Mouse (Mus musculus): ENCODE measurements around the gene Hectd4. TPM values are rescaled to one million over a fixed set of nuclear protein-coding genes. Genes with fewer than 3 reads are reported as not detected.

Gene Hectd4
- polyA plus RNA-seq, 1 experiment from 2014 or later = 35.4 TPM

DNA sequence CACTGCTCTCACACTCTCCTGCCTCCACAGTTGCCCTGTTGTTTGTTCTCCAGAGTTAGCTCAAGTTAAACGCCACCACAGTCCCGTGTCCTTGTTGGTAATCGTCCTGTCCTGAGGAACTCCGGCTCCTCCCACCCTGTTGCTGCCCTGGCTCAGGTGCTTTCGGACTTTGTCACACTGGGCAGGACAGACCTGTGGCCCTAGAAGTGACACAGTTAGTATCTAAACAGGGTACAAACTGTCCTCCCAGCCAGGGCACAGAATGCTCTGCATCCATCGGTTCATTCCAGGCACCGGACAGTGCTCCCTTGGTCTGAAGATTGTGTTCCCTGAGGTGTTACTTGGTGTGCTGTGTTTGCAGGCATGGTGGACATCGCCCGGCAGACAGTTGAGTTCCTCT lies 114.0 kb downstream of the Hectd4 start:
- Histone ChIP-seq H3K4me3 (replicated peaks; ENCODE audit: low read depth, low read length) (no peak overlapping the region), H3K9me3 (ENCODE audit: control insufficient read depth, low read length) (no peaks in the 10 kb centered on the region), H3K4me2 (ENCODE audit: low read length) (no peak overlapping the region), H3K4me1 (ENCODE audit: control insufficient read depth, insufficient read depth, low read length) (no peaks in the 10 kb centered on the region), H3K27me3 (ENCODE audit: control insufficient read depth, insufficient read depth, low read length) (no peaks in the 10 kb centered on the region), H3K36me3 (ENCODE audit: control insufficient read depth, insufficient read depth, low read length) (peaks cover 93% of the 10 kb centered on the region), H3K9ac (replicated peaks; ENCODE audit: low read length) (no peak overlapping the region), H3K27ac (replicated peaks; ENCODE audit: low read depth, low read length) (no peak overlapping the region)
- DNase-seq (no peak), ATAC-seq (ENCODE audit: low FRiP score, low TSS enrichment) (no peak)
- WGBS = 95% methylated on average over 9 of the region's 9 CpGs

DNA sequence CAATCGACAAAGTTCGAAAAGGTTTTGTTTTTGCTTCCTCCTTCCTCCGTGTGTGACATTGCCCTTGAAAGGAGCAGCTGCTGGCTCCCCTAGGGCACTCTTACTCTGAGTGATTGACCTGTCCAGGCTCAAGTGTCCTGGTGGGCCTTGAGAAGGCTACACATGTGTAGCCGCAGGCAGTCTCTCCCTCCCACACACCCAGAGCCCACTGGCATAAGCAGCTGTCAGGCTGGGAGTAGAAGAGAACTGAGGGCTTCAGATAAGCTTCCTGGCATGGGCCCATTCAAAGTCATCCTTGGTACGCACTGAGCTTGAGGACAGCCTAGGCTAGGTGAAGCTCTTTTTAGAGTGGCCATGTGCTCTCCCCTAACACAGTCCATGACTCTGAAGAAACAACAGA lies 114.4 kb downstream of the Hectd4 start:
- no peak overlapping the region for H3K27ac ChIP-seq (replicated peaks; ENCODE audit: low read depth, low read length)
- no peak overlapping the region for H3K9ac ChIP-seq (replicated peaks; ENCODE audit: low read length)
- no peaks in the 10 kb centered on the region for H3K9me3 ChIP-seq (ENCODE audit: control insufficient read depth, low read length)
- H3K4me3 ChIP-seq (replicated peaks; ENCODE audit: low read depth, low read length) = no peak overlapping the region
- no peaks in the 10 kb centered on the region for H3K4me1 ChIP-seq (ENCODE audit: control insufficient read depth, insufficient read depth, low read length)
- H3K27me3 ChIP-seq (ENCODE audit: control insufficient read depth, insufficient read depth, low read length) = no peaks in the 10 kb centered on the region
- H3K4me2 ChIP-seq (ENCODE audit: low read length) = no peak overlapping the region
- ATAC-seq (ENCODE audit: low FRiP score, low TSS enrichment) (no peak), DNase-seq (no peak)
- peaks cover 93% of the 10 kb centered on the region for H3K36me3 ChIP-seq (ENCODE audit: control insufficient read depth, insufficient read depth, low read length)
- WGBS = 95% methylated on average over 5 of the region's 5 CpGs

DNA sequence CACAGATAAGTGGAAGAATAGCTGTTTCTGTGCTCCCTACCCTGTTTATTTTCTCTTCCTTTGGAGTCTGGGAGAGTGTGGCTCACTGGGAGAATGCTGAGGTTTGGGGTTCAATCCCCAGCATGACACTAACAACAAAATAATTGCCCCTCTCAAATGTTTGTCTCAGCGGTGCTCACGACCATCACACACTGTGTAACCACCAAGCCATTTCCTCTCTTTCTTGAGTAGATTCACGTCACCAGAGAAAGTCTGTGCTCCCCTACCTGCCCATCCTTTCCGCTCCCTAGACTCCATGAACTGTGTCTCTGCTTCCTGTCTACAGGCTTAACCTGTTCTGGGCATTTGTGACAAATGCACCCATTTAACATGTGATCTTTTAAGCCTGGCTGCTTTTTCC lies 115.4 kb downstream of the Hectd4 start:
- ATAC-seq (ENCODE audit: low FRiP score, low TSS enrichment) = no peak
- H3K4me2 ChIP-seq (ENCODE audit: low read length) = no peak overlapping the region
- no peaks in the 10 kb centered on the region for H3K27me3 ChIP-seq (ENCODE audit: control insufficient read depth, insufficient read depth, low read length)
- H3K27ac ChIP-seq (replicated peaks; ENCODE audit: low read depth, low read length) = no peak overlapping the region
- no peak for DNase-seq
- no peaks in the 10 kb centered on the region for H3K4me1 ChIP-seq (ENCODE audit: control insufficient read depth, insufficient read depth, low read length)
- WGBS = 92% methylated on average over 4 of the region's 4 CpGs
- H3K4me3 ChIP-seq (replicated peaks; ENCODE audit: low read depth, low read length) = no peak overlapping the region
- peaks cover 98% of the 10 kb centered on the region for H3K36me3 ChIP-seq (ENCODE audit: control insufficient read depth, insufficient read depth, low read length)
- H3K9ac ChIP-seq (replicated peaks; ENCODE audit: low read length) = no peak overlapping the region
- no peaks in the 10 kb centered on the region for H3K9me3 ChIP-seq (ENCODE audit: control insufficient read depth, low read length)

DNA sequence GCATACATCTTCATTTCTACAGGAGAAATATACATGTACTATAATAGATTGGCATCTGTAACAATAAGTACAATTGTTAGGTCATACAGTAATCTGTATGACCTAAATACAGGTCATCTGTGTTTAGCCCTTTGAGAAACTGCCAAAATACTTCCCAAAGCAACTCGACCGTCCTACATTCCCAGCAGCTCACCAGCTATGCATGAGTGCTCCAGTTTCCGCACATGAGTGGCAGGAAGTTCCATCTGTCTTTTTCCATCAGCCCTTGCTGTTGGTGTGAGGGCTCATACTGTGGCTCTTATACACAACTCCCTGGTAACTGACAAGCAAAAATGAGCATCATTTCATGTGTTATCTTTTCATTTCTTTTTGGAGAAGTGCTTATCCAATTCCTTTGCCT lies 116.0 kb downstream of the Hectd4 start:
- no peak overlapping the region for H3K4me3 ChIP-seq (replicated peaks; ENCODE audit: low read depth, low read length)
- no peak for DNase-seq
- no peaks in the 10 kb centered on the region for H3K9me3 ChIP-seq (ENCODE audit: control insufficient read depth, low read length)
- no peak overlapping the region for H3K9ac ChIP-seq (replicated peaks; ENCODE audit: low read length)
- H3K4me1 ChIP-seq (ENCODE audit: control insufficient read depth, insufficient read depth, low read length) = no peaks in the 10 kb centered on the region
- no peak overlapping the region for H3K4me2 ChIP-seq (ENCODE audit: low read length)
- H3K27me3 ChIP-seq (ENCODE audit: control insufficient read depth, insufficient read depth, low read length) = no peaks in the 10 kb centered on the region
- peaks cover 98% of the 10 kb centered on the region for H3K36me3 ChIP-seq (ENCODE audit: control insufficient read depth, insufficient read depth, low read length)
- 73% methylated on average over 3 of the region's 3 CpGs for WGBS
- no peak for ATAC-seq (ENCODE audit: low FRiP score, low TSS enrichment)
- no peak overlapping the region for H3K27ac ChIP-seq (replicated peaks; ENCODE audit: low read depth, low read length)

DNA sequence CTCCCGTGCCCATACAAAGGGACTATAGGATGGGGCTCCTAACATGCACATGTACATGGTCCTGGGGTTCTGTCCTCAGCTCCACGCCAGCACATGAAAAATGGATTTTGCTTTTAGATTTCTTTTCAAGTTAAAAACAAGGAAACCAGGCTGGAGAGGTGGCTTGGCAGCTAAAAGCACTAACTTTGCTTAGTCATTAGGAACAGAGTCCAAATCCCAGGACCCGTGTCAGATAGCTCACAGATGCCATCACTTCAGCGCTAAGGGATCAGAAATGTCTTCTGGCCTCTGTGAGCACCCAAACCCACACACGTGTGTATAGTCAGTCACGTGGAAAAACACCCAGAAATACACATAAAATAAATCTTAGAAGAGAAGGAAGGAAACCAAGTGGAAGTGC lies 116.8 kb downstream of the Hectd4 start:
- no peaks in the 10 kb centered on the region for H3K9me3 ChIP-seq (ENCODE audit: control insufficient read depth, low read length)
- DNase-seq (no peak), ATAC-seq (ENCODE audit: low FRiP score, low TSS enrichment) (no peak)
- no peak overlapping the region for H3K9ac ChIP-seq (replicated peaks; ENCODE audit: low read length)
- H3K27me3 ChIP-seq (ENCODE audit: control insufficient read depth, insufficient read depth, low read length) = no peaks in the 10 kb centered on the region
- H3K27ac ChIP-seq (replicated peaks; ENCODE audit: low read depth, low read length) = no peak overlapping the region
- WGBS = 94% methylated on average over 6 of the region's 6 CpGs
- no peak overlapping the region for H3K4me2 ChIP-seq (ENCODE audit: low read length)
- H3K36me3 ChIP-seq (ENCODE audit: control insufficient read depth, insufficient read depth, low read length) = peaks cover 98% of the 10 kb centered on the region
- no peak overlapping the region for H3K4me3 ChIP-seq (replicated peaks; ENCODE audit: low read depth, low read length)
- H3K4me1 ChIP-seq (ENCODE audit: control insufficient read depth, insufficient read depth, low read length) = no peaks in the 10 kb centered on the region

DNA sequence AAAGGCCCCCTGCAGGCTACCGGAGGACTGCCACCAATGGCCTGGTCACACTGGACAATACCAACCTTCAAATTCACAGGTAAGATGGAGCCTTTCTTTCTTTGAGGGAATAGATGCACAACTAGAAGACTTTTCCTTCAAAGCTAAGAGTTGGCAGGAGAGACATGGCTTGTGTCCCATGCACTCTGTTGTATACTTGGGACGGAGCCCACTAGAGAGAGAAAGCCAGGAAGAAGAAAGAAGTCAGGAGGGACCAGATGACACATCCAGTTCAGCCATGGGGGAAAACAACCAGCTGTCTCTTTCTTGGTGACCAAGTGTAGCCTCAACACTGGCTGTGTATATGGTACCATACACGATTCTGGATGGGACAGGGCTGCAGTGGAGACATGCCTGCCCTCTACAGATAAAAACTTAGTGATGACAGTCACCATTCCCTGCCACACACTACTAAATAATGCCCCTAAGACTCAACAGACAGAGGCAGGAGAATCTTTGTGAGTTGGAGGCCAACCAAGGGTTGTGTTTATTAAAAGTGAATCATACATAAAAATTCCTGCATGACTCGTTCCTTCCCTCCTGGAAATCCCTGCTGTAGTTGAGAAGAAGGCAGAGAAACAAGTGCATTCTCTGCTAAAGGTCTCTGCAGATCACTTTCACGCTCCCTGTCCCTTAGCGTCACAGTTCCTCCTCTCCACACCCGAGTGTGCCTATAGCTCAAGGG lies 119.7 kb downstream of the Hectd4 start:
- Histone ChIP-seq H3K36me3 (ENCODE audit: control insufficient read depth, insufficient read depth, low read length) (peaks cover 98% of the 10 kb centered on the region), H3K27ac (replicated peaks; ENCODE audit: low read depth, low read length) (no peak overlapping the region), H3K4me3 (replicated peaks; ENCODE audit: low read depth, low read length) (no peak overlapping the region), H3K9me3 (ENCODE audit: control insufficient read depth, low read length) (no peaks in the 10 kb centered on the region), H3K4me1 (ENCODE audit: control insufficient read depth, insufficient read depth, low read length) (no peaks in the 10 kb centered on the region), H3K27me3 (ENCODE audit: control insufficient read depth, insufficient read depth, low read length) (no peaks in the 10 kb centered on the region), H3K4me2 (ENCODE audit: low read length) (no peak overlapping the region), H3K9ac (replicated peaks; ENCODE audit: low read length) (no peak overlapping the region)
- 94% methylated on average over 7 of the region's 7 CpGs for WGBS
- ATAC-seq (ENCODE audit: low FRiP score, low TSS enrichment) = no peak
- DNase-seq = no peak

DNA sequence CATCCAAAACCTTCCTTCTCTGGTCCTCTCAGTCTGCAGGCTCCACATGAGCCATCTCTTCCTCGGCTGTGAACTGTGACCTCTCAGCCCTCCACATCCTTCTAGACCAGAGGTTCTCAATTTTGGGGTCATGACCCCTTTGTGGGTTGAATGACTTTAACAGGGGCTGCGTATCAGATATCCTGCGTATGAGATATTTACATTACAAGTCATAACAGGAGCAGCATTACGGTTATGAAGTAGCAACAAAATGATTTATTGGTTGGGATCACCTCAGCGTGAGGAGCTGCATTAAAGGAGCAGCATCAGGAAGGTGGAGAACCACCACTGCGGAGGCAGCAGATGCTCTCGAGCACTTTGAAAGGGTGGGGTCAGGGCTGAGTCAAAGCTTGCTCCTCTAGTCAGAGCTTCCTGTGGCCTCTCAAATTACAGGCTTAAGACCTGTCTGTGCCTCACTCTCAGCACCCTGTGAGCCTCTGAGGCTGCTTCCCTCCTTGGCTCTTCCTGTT lies 121.0 kb downstream of the Hectd4 start:
- no peak overlapping the region for H3K4me2 ChIP-seq (ENCODE audit: low read length)
- ATAC-seq (ENCODE audit: low FRiP score, low TSS enrichment) = no peak

DNA sequence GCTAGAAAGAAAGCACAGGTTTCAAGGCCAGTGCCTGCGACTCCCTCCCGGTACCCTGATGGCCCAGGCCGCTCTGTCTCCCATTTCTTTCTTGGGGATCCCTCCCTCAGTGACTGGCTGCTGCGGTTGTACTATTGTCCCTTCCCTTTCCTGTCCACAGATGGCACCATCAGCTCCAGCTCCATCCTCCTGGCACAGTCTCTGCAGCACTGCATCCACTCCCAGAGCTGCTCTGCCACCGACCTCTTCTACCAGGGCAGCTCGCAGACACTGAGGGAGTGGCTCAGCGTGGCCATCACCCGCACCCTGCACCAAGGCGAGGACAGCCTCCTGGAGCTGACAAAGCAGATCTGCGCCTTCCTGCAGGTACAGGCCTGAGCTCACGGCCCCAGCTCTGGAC lies 122.5 kb downstream of the Hectd4 start:
- Histone ChIP-seq H3K27me3 (ENCODE audit: control insufficient read depth, insufficient read depth, low read length) (no peaks in the 10 kb centered on the region), H3K4me1 (ENCODE audit: control insufficient read depth, insufficient read depth, low read length) (no peaks in the 10 kb centered on the region), H3K4me3 (replicated peaks; ENCODE audit: low read depth, low read length) (no peak overlapping the region), H3K9me3 (ENCODE audit: control insufficient read depth, low read length) (no peaks in the 10 kb centered on the region), H3K36me3 (ENCODE audit: control insufficient read depth, insufficient read depth, low read length) (peaks cover 97% of the 10 kb centered on the region), H3K9ac (replicated peaks; ENCODE audit: low read length) (no peak overlapping the region), H3K4me2 (ENCODE audit: low read length) (no peak overlapping the region), H3K27ac (replicated peaks; ENCODE audit: low read depth, low read length) (no peak overlapping the region)
- 94% methylated on average over 11 of the region's 11 CpGs for WGBS
- DNase-seq (no peak), ATAC-seq (ENCODE audit: low FRiP score, low TSS enrichment) (no peak)

More for the DNA sequence above, 121.0 kb downstream of the Hectd4 start:
- no peak overlapping the region for H3K9ac ChIP-seq (replicated peaks; ENCODE audit: low read length)
- WGBS = 68% methylated on average over 7 of the region's 7 CpGs
- H3K27ac ChIP-seq (replicated peaks; ENCODE audit: low read depth, low read length) = no peak overlapping the region
- H3K9me3 ChIP-seq (ENCODE audit: control insufficient read depth, low read length) = no peaks in the 10 kb centered on the region
- no peaks in the 10 kb centered on the region for H3K27me3 ChIP-seq (ENCODE audit: control insufficient read depth, insufficient read depth, low read length)
- H3K4me1 ChIP-seq (ENCODE audit: control insufficient read depth, insufficient read depth, low read length) = no peaks in the 10 kb centered on the region
- DNase-seq = no peak
- H3K36me3 ChIP-seq (ENCODE audit: control insufficient read depth, insufficient read depth, low read length) = peaks cover 98% of the 10 kb centered on the region
- no peak overlapping the region for H3K4me3 ChIP-seq (replicated peaks; ENCODE audit: low read depth, low read length)

DNA sequence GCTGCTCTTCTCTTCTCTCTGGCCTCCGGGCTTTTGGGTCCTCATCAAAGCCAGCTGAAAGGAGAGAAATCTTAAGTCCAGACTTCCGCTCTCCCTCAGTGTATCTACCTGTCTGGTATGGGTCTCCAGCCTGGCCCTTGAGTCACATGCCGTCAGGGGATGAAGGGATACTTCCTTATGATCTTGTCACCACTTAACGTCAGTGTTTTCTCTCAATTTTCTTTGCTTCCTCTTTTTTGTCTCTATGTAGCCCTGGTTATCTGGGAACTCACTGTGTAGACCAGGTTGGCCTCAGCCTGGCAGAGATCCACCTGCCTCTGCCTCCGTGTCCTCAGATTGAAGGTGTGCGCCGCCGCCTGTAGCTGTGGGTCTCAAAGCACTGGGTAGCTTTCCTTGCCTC lies 124.0 kb downstream of the Hectd4 start:
- no peak for ATAC-seq (ENCODE audit: low FRiP score, low TSS enrichment)
- WGBS = 94% methylated on average over 8 of the region's 8 CpGs

More for the DNA sequence above, 124.0 kb downstream of the Hectd4 start:
- no peak for DNase-seq
- Histone ChIP-seq H3K4me1 (ENCODE audit: control insufficient read depth, insufficient read depth, low read length) (no peaks in the 10 kb centered on the region), H3K36me3 (ENCODE audit: control insufficient read depth, insufficient read depth, low read length) (peaks cover 97% of the 10 kb centered on the region), H3K4me2 (ENCODE audit: low read length) (no peak overlapping the region), H3K4me3 (replicated peaks; ENCODE audit: low read depth, low read length) (no peak overlapping the region), H3K27me3 (ENCODE audit: control insufficient read depth, insufficient read depth, low read length) (no peaks in the 10 kb centered on the region), H3K9me3 (ENCODE audit: control insufficient read depth, low read length) (no peaks in the 10 kb centered on the region), H3K27ac (replicated peaks; ENCODE audit: low read depth, low read length) (no peak overlapping the region), H3K9ac (replicated peaks; ENCODE audit: low read length) (no peak overlapping the region)
